Mouse (Mus musculus) heart, adult 10 weeks (tissue): ENCODE results near the gene Dmrt3. TPM values are rescaled to one million over a fixed set of nuclear protein-coding genes. Genes with fewer than 3 reads are reported as not detected.

Experiments used
- polyA plus RNA-seq: library from polyadenylated mRNA; stranded (reverse); fragments of 350-450 nt; fragmentation: Illumina TruSeq; extraction: RNeasy Lipid Tissue Mini Kit (QIAGEN cat#74804); gene quantifications from one replicate; pipeline ENCODE4 v1.2.3, GENCODE M21; 2014; ENCODE audit warnings: low read depth, low replicate concordance

Dmrt3 gene
- polyA plus RNA-seq: not detected

DNA sequence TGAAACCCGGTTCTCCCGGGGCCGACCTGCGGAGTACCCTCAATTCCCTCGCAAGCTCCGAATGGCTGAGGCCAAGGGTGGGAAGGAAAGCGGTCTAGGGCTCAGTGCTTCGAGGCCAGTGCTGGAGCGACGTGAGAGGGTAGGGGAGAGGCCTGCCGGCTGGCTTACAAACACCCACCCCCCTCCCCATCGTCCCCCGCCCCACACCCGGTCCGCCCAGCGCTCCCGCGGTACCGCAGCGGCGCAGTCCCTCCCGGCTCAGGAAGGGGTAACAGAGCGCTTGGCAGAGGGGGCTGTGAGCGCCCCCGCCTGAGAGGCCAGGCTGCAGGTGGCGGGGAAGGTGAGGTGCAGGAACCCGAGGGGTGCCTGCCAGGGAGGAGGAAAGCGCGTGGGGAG, at the start of gene Dmrt3:
TSS of gene Dmrt3 (plus strand) at position 287 of the 396 bp plus-strand sequence.

DNA sequence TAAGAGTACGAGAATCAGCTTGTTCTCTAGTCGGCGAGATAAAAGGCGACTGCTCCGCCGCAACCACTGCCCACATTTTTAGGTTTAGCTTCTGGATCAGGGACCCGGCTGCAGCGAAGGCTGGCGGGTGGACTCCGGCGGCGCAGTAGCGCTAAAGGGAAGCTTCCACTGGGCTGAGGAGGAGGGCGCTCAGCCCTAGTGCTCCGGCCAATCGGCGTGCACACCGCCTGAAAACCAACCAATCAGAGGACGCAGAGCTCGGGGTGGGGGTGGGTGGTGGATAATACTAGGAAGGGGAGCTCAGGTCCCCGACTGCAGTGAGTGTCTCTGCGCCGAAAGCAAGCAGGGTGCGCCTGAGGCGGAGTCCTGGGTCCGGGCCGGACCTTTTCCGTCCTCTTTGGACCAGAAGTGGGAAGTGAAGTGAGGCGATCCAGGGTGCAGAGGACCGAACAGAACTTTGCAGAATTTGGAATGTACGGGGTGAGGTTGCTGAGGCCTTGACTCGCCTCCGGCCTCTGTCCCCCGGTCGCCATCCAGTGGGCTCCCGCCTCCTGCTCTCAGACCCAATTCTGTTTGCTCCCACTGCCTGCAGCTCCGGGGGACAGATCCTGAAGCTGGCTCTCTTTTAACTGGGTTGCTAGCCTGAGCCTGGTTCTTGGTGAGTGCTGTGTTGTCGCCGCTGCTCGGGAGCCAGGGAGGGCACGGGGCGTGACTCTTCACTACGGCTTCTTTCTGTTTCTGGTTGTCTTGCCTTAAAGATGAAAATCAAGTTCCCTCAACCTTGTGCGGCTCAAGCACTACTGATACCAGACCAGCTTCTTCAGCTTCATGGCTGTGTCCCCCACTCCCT, 62.2 kb downstream of the Dmrt3 start, which contains the start of gene Dmrt2:
TSS of gene Dmrt2 (plus strand) at position 311 of the 850 bp plus-strand sequence.

Other genes with a start within 250 kb of the Dmrt3 start
- gene Dmrt1, start 104.7 kb upstream of the Dmrt3 start, polyA plus RNA-seq: not detected
- gene Dmrt2, start 62.1 kb downstream of the Dmrt3 start, polyA plus RNA-seq: not detected